Mouse (Mus musculus) effector memory CD4-positive, alpha-beta T cell, adult 5 months (primary cell): ENCODE data around the gene Glt6d1. TPM values are rescaled to one million over a fixed set of nuclear protein-coding genes. Genes with fewer than 3 reads are reported as not detected.

Source experiments
- polyA plus RNA-seq: library from polyadenylated mRNA; unstranded; fragments of 100-300 nt; shearing (Covaris generic); gene quantifications from one replicate; pipeline ENCODE4 v1.2.1, GENCODE M21; 2017

Gene Glt6d1
- not detected for polyA plus RNA-seq

DNA sequence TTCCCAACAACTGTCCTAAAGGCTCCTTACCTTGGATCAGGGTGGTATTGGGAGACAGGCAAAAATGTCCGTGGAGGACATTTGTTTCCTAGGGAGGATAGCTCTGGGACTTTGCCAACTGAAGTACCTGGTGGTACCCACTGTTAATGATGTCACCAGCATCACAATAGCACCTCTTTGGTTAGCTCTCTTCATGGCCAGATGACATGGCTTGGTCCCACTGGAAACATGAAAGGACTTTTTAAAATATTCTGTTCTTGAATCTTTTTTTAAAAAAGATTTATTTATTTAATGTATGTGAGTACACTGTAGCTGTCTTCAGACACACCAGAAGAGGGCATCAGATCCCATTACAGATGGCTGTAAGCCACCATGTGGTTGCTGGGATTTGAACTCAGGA lies at the start of gene Glt6d1:
Gene Glt6d1 (minus strand): TSS at position 101 of the 400 bp plus-strand sequence.

DNA sequence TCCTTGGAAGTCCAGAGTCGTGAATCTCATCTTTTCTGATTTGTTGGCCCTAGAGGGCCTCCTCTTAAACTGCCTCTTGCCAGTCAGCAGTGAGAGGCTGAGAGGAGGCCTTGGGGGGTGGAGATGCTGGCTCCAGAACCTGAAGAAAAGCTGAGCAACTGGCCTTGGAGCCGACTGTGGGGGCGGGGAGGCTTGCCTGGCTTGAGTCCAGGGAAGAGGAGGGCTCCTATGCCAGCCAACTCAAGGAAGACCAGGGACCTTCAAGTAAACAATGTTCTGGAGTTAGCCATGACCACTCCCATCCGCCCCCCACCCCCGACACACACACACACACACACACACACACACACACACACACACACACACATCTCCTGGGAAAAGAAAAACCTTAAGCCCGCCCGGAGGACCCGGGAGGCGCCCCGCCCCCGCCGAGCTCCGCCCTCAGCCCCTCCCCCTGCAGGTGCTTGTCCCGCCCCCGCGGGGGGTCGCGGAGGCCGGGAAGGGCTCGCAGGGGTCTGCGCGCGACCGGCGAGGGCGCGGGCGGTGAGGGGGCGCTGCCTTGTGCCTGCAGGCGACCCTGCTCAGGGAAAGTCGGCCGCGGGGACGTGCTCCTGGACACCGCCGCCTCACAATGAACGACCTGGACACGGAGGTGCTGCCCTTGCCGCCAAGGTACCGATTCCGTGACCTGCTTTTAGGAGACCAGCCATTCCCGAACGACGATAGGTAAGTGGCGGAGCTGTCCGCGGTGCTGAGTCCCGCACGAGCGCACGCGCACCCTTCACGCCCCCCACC lies 47.9 kb upstream of the Glt6d1 start, which contains the start of gene Kcnt1:
Gene Kcnt1 (plus strand): TSS at position 398 of the 795 bp plus-strand sequence.

DNA sequence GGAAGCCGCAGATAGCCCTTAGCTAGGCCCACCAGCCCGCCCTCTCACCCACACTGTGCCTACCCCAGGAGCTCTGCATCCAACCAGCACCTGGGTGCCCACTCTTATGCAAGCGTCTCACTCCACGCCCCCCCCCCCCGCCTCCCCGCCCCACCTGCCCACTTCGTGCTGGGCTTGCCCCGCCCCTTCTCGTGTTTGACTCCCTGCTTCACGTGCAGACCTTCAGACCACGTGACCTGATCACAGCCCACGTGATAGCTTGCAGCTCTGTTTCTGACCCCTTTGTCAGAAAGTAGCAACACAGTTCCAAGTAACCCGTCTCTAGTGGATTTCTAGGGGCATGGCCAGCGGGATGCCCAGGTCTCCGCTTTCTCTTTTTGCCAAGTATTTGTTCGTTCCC lies 31.6 kb upstream of the Glt6d1 start, which contains the start of gene Sohlh1:
Gene Sohlh1 (minus strand): TSS at position 23 of the 400 bp plus-strand sequence.

DNA sequence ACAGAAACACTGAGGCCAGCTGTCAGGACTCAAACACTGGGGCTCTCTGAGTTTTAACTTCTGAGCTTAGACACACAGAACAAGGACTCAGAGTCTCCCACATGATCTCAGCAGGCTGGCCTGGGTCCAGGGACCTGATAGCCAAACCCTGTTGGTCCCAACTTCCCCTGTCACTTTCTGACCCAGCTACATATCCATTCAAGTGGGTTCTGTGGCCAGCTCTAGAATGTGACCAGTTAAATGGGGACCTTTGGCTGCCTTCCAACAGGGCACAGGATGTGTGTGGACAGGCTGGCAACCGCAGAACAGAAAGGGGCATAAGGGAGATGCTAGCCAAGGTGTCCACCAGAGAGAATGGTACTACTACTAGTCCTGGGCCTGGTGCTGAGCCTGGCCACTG lies 7.2 kb upstream of the Glt6d1 start, which contains the start of gene Lcn9:
Gene Lcn9 (plus strand): TSS at position 348 of the 400 bp plus-strand sequence.

DNA sequence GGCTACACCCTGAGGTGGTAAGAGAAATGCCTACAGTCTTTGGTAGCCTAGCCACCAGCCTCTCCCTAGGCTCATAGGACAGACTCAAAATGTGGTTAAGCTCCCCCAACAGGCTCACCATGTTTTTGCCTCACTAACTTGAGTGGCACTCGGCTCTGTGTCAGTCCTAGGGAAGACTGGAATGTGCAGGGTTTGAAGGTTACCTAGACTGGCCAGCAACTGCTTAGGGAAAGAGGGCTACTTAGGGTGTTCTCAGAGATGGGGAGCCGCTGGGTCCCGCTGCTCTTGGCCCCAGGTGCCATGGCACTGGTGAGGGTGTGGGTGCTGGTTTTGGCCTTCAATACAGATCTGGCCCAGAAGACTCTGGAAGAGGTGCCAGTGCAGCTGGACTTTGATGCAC lies 33.7 kb downstream of the Glt6d1 start, which contains the start of gene Gm13539:
Gene Gm13539 (plus strand): TSS at position 301 of the 400 bp plus-strand sequence.

DNA sequence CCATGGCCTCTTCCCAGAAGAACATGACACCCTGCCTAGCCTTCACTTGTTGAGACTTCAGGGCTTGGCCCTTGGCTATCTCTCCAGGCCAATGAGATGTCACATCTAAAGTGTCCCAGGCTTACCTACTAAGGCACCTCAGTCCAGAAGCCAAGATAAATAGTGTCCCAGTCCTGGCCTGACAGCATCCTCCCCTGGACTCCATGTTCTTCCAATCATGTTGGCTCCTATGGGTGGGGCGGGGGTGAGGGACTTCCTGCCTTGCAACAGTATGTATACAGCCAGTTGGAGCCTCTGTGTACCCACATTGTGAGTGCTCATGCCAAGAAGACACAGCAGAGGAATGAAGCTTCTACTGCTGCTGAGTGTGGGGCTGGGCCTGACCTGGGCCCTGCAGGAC lies 38.9 kb downstream of the Glt6d1 start, which contains the start of gene Lcn11:
Gene Lcn11 (plus strand): TSS at position 301 of the 400 bp plus-strand sequence.

DNA sequence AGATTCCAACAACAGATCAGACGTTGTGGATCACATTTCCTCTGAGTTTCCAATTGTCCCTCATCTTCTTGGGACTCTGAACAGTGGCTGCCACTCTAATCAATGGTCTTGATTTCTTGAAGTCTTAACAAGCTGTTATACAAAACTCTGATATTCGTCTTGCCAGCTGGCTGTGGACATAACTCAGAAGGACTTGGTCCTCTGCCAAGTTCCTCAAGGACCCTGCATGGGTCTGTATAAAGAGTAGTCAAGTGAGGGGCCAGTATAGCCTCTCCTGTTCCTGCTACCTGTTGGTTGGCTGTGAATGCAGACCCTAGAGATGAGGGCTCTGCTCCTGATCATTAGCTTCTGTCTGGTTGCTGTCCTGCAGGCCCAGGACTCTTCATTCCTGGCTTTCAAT lies 50.4 kb downstream of the Glt6d1 start, which contains the start of gene Lcn3:
Gene Lcn3 (plus strand): TSS at position 301 of the 400 bp plus-strand sequence.

Other genes starting within 250 kb of the Glt6d1 start
- 2.0 TPM for gene Mamdc4, start 241.0 kb downstream of the Glt6d1 start, polyA plus RNA-seq
- gene Phpt1, start 240.6 kb downstream of the Glt6d1 start, polyA plus RNA-seq, result 48.3 TPM
- not detected for gene Ajm1, start 234.1 kb downstream of the Glt6d1 start, polyA plus RNA-seq
- 41.4 TPM for gene Rabl6, start 207.3 kb downstream of the Glt6d1 start, polyA plus RNA-seq
- not detected for gene Ccdc183, start 198.2 kb downstream of the Glt6d1 start, polyA plus RNA-seq
- 3.4 TPM for gene Tmem141, start 193.8 kb downstream of the Glt6d1 start, polyA plus RNA-seq
- not detected for gene Fcna, start 187.8 kb downstream of the Glt6d1 start, polyA plus RNA-seq
- gene Lcn8, start 162.7 kb downstream of the Glt6d1 start, polyA plus RNA-seq, result not detected
- gene Lcn5, start 157.9 kb downstream of the Glt6d1 start, polyA plus RNA-seq, result not detected
- not detected for gene Lcn6, start 139.1 kb downstream of the Glt6d1 start, polyA plus RNA-seq
- gene Lcn10, start 133.1 kb downstream of the Glt6d1 start, polyA plus RNA-seq, result not detected
- gene Obp2a, start 115.8 kb downstream of the Glt6d1 start, polyA plus RNA-seq, result not detected
- gene Bmyc, start 109.1 kb downstream of the Glt6d1 start, polyA plus RNA-seq, result 21.5 TPM
- gene Obp2b, start 78.8 kb downstream of the Glt6d1 start, polyA plus RNA-seq, result not detected
- gene Lcn3, start 50.3 kb downstream of the Glt6d1 start, polyA plus RNA-seq, result not detected
- not detected for gene Lcn11, start 38.8 kb downstream of the Glt6d1 start, polyA plus RNA-seq
- gene Gm13539, start 33.6 kb downstream of the Glt6d1 start, polyA plus RNA-seq, result not detected
- not detected for gene Lcn9, start 7.3 kb upstream of the Glt6d1 start, polyA plus RNA-seq
- not detected for gene Sohlh1, start 31.4 kb upstream of the Glt6d1 start, polyA plus RNA-seq
- not detected for gene Kcnt1, start 47.9 kb upstream of the Glt6d1 start, polyA plus RNA-seq
- 19.5 TPM for gene Camsap1, start 167.4 kb upstream of the Glt6d1 start, polyA plus RNA-seq
- gene Ubac1, start 205.9 kb upstream of the Glt6d1 start, polyA plus RNA-seq, result 49.1 TPM